Mouse (Mus musculus) embryonic fibroblast, embryonic 13.5 days (primary cell): Measurements from ENCODE around the gene Cys1. TPM values are rescaled to one million over a fixed set of nuclear protein-coding genes. Genes with fewer than 3 reads are reported as not detected.
"Not testable (repeated sequence)": the region's sequence is repeated elsewhere in the genome, so short reads cannot be mapped to it uniquely, and the experiment has no call there.

Source experiments
- H3K27ac ChIP-seq: 2 replicates; pipeline ENCODE4 v1.5.1; 2012; ENCODE audit warnings: low read length, control low read depth, inconsistent platforms; ENCODE audit not compliant: insufficient read depth
- H3K4me1 ChIP-seq: 2 replicates; pipeline ENCODE4 v1.6.1; 2011; ENCODE audit warnings: low read length; ENCODE audit not compliant: control insufficient read depth, insufficient read depth
- H3K4me3 ChIP-seq: 2 replicates; pipeline ENCODE4 v1.5.1; 2011; ENCODE audit warnings: mild to moderate bottlenecking, control low read depth, low read length; ENCODE audit not compliant: insufficient read depth
- CTCF ChIP-seq: IDR thresholded peaks from 2 replicates; pipeline ENCODE4 v1.5.1; 2011; ENCODE audit warnings: mild to moderate bottlenecking, control low read depth, low read length, moderate library complexity, borderline replicate concordance; ENCODE audit not compliant: insufficient read depth
- POLR2A ChIP-seq: IDR thresholded peaks from 2 replicates; pipeline ENCODE4 v1.6.1; 2011; ENCODE audit warnings: low read depth, mild to moderate bottlenecking, control low read depth, low read length, moderate library complexity
- polyA plus RNA-seq: library from polyadenylated mRNA; stranded (reverse); fragments of >200 nt; gene quantifications from 2 replicates; pipeline ENCODE4 v1.2.4, GENCODE M21; 2011; ENCODE audit warnings: low read depth; ENCODE audit not compliant: missing spikeins, insufficient read length

Cys1 gene
- polyA plus RNA-seq, 1 experiment = 3.4 TPM

- Histone ChIP-seq H3K27ac (no peak overlapping the region), H3K4me3 (peak overlapping the region; percentile 61), H3K4me1 (0 out of 2 replicates have a peak, but pooled peaks cover 2% of the 10 kb centered on the region)
- TF ChIP-seq POLR2A (no peak; the same call in 1 of the 2 replicates), CTCF (no peak)
These were observed 31.1 kb downstream of the Cys1 start for GRCm38 (mm10) chr12:24650415-24651062.

- TF ChIP-seq POLR2A = no peak
- TF ChIP-seq CTCF = no peak
- H3K4me3 ChIP-seq = no peak overlapping the region
- H3K27ac ChIP-seq = no peak overlapping the region
- H3K4me1 ChIP-seq = 0 out of 2 replicates have a peak, but pooled peaks cover 2% of the 10 kb centered on the region
These were observed 33.5 kb downstream of the Cys1 start for GRCm38 (mm10) chr12:24648094-24648493.

GRCm38 (mm10) chr12:24645901-24646300, 35.7 kb downstream of the Cys1 start:
- Histone ChIP-seq H3K27ac (no peak overlapping the region), H3K4me3 (no peak overlapping the region), H3K4me1 (0 out of 2 replicates have a peak, but pooled peaks cover 2% of the 10 kb centered on the region)
- TF ChIP-seq POLR2A (no peak), CTCF (no peak)

- H3K4me1 ChIP-seq = no peaks in the 10 kb centered on the region
- no peak overlapping the region for H3K27ac ChIP-seq
- H3K4me3 ChIP-seq = no peak overlapping the region
- TF ChIP-seq POLR2A (no peak), CTCF (no peak)
These were observed 37.5 kb downstream of the Cys1 start for GRCm38 (mm10) chr12:24644125-24644571.

DNA sequence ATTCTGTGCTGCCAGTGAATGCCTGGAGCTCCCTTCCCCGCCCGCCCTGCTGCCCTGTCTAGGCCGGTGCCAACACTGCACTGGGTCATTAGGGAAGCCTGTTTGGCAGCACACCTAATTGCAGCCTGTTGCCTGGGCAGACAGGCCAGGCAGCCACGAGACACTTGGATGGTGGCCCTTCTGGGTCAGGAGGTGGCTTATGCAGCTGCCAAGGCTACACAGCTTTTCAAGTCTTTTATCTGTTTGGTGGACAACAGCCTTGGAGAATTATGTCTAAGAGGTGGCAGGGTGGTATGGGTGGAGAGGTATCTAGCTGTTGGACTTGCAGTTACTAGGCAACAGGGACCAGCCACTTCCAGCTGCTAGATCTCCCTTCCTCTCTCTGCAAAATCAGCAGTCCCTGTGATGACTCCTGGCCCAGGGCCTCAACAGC, 39.2 kb downstream of the Cys1 start:
- H3K4me1 ChIP-seq = no peaks in the 10 kb centered on the region
- no peak overlapping the region for H3K4me3 ChIP-seq
- H3K27ac ChIP-seq = no peak overlapping the region

DNA sequence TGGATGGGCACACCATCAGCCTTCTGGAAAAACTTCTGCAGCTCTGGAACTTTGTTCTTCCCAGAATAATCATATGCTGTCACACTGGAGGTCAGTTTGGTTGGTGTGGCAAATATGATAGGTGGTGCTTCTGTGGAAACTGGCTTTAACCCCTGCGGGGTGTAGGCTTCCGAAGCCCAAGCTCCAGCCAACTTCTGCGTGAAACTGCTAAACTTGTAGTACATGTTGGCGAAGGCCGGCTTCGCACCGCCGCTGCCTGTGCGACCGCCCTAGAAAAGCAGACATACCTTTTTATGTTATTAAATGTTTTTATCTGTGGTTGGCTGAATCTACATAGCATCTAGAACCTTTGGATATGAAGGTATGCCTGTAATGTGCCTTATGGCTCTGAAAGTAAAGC, 42.8 kb downstream of the Cys1 start:
- not testable (repeated sequence) for H3K27ac ChIP-seq, H3K4me3 ChIP-seq, H3K4me1 ChIP-seq

More for the DNA sequence above, 39.2 kb downstream of the Cys1 start:
- TF ChIP-seq CTCF = no peak
- TF ChIP-seq POLR2A = no peak

DNA sequence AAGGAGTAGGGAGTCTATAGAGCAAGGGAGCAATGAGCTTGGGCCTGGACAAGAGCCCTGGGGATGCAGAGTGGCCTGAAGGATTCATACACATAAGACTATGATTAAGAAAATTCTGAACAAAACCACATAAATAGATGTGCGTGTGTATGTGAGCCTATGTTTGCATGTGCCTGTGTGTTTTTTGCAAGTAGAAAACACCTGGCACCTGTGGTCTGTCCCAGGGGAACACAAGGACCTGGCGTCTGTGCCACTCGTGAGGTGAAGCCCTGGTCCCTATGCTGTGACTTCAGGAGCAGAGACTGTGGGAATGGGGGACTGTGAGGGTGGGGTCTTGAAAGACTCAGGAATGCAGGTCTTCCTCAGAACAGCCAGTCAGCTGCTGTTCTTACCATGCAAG, 47.0 kb downstream of the Cys1 start:
- Histone ChIP-seq H3K4me1 (no peaks in the 10 kb centered on the region), H3K4me3 (no peak overlapping the region), H3K27ac (no peak overlapping the region)
- TF ChIP-seq CTCF (no peak), POLR2A (no peak)

DNA sequence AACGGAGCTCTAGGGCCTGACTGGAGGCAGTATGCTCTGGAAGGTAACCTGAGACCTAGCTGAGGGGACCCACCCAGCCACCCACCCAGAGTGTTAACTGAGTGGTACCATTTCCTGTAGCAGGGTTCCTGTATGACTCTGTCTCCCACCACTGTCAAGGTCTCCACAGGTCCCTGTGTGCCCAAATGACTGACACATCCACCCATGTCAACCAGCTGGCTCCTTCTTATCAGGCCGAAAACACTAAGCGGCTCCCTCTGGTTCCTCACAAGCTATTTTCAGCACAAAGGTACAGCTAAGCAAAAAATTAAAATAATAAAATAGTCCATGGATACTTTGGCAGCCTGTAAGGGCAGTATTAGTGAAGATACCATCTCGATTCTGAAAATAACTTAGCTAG, 47.4 kb downstream of the Cys1 start:
- Histone ChIP-seq H3K27ac (no peak overlapping the region), H3K4me1 (no peaks in the 10 kb centered on the region), H3K4me3 (no peak overlapping the region)
- TF ChIP-seq CTCF = no peak
- no peak for TF ChIP-seq POLR2A

DNA sequence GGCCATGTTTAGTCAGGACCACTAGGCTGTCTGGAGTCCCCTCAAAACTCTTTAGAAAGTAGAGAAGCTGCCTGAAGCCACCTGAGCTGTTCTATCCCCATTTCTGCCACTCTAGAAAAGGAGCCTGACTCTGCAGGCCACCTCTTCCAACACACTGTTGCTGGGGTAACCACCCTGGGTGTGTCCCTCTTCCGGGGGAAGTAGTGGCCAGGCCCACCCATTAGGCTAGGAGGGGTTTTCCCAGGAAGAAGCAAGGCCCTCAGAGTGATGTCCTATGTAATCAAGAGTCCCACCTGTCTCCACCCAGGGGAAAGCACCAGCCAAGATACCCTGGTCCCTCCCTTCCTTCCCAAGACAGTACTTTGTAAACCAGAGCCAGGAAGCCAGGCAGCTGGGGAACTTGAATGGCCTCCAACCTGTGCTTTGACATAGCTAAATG, 47.8 kb downstream of the Cys1 start:
- H3K27ac ChIP-seq = no peak overlapping the region
- no peak overlapping the region for H3K4me3 ChIP-seq
- H3K4me1 ChIP-seq = no peaks in the 10 kb centered on the region
- TF ChIP-seq POLR2A = no peak
- no peak for TF ChIP-seq CTCF

DNA sequence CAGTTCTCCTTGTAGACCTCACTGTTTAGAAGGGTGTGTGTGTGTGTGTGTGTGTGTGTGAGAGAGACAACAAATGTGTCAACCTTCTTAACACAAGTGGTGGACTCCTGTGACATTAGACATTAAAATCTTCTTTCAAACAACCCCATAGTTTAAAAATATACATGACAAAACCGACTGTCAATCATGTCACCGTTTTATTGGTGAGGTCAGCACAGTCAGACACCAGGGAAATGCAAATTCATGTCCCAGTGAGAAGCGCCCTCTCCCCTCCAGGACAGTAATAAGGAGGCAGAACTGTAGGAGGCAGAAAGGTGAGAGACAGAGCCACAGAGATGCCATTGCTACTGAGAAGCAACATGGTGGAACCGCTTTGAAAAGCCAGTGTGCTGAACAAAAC, 49.2 kb downstream of the Cys1 start:
- Histone ChIP-seq H3K27ac (no peak overlapping the region), H3K4me3 (no peak overlapping the region), H3K4me1 (no peaks in the 10 kb centered on the region)
- TF ChIP-seq CTCF = no peak
- TF ChIP-seq POLR2A = no peak
